ENCODE assay signal across 9 mouse cellular contexts in the genomic region with DNA sequence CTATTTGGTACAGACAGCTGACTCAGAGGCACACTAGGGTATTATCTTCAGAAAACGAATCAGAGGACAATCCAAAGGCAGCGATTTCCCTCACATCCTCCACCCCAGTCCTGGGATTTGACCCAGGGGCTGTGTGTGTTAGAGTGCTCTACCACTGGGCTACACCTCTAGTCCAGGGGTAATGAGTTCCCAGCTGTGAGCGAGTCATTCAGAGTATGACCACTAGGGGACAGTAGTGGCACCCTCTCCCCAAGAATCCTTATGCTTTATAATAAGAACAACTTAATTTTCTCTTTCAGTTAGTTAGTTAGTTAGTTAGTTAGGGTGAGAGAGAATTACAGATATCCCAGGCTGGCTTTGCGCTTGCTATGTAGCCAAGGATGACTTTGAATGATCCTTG. TPM values are rescaled to one million over a fixed set of nuclear protein-coding genes. Genes with fewer than 3 reads are reported as not detected.
DNase-seq lines count a peak whose midpoint lies in the region; ATAC-seq and TF ChIP-seq lines count a peak whose summit lies in the region.
"Had no signal": no experiment of that assay in that cellular context is flagged by ENCODE, and none has a peak within 500 bp of the region (broad histone marks: within the 10 kb centered on the region; RNA-seq: fewer than 3 reads in every experiment).

No protein-coding gene starts in this region.

- H3K27me3 ChIP-seq in midbrain, embryonic 14.5 days (ENCODE audit: control insufficient read depth, insufficient read depth, low read length): no peaks in the 10 kb centered on the region
- H3K27me3 ChIP-seq in midbrain, embryonic 13.5 days: no peaks in the 10 kb centered on the region

- no peak overlapping the region for H3K4me2 ChIP-seq in midbrain, embryonic 14.5 days (ENCODE audit: low read length)
- no peak overlapping the region for H3K4me2 ChIP-seq in midbrain, embryonic 13.5 days (replicated peaks)

- DNase-seq in cerebellum, adult 8-10 months: peak; percentile 34
- DNase-seq in cerebellum, adult 11-12 months: no peak
- DNase-seq in midbrain, embryonic 14.5 days: peak; percentile 43
- peak; percentile 40 for DNase-seq in embryo, embryonic 11 days
- DNase-seq in lung, adult 2 months: peak; percentile 43
- DNase-seq in thymus, postnatal 14 days: peak; percentile 62
- no peak for DNase-seq in left cerebral cortex, postnatal 36 days (ENCODE audit: low spot score in 2 of 2)

- no peak overlapping the region for H3K4me3 ChIP-seq in midbrain, embryonic 14.5 days (replicated peaks; ENCODE audit: low read depth, low read length)
- H3K4me3 ChIP-seq in midbrain, embryonic 13.5 days (replicated peaks): no peak overlapping the region
- H3K4me3 ChIP-seq in lung, adult 2 months (replicated peaks; ENCODE audit: extremely low read depth, low read depth, low read length): no peak overlapping the region

- no peak overlapping the region for H3K27ac ChIP-seq in midbrain, embryonic 14.5 days (replicated peaks; ENCODE audit: low read depth, low read length)
- no peak overlapping the region for H3K27ac ChIP-seq in midbrain, embryonic 13.5 days
- H3K27ac ChIP-seq: macrophage had no signal

- TF ChIP-seq POLR2A in lung, adult 2 months (IDR thresholded peaks at IDR 0.05; ENCODE audit: borderline replicate concordance, extremely low read depth, low read depth, low read length): no peak

- no peak for ATAC-seq in midbrain, embryonic 14.5 days (ENCODE audit: low FRiP score, low TSS enrichment)
- ATAC-seq in midbrain, embryonic 13.5 days: no peak

- WGBS in midbrain, embryonic 14.5 days: 74% methylated on average over 4 of the region's 4 CpGs
- WGBS in midbrain, embryonic 13.5 days: 65% methylated on average over 4 of the region's 4 CpGs
- WGBS in lung, adult 2 months: 72% methylated on average over 4 of the region's 4 CpGs

- no peaks in the 10 kb centered on the region for H3K4me1 ChIP-seq in midbrain, embryonic 14.5 days (ENCODE audit: control insufficient read depth, insufficient read depth, low read length)
- H3K4me1 ChIP-seq in midbrain, embryonic 13.5 days (replicated peaks): no peaks in the 10 kb centered on the region
- no peaks in the 10 kb centered on the region for H3K4me1 ChIP-seq in lung, adult 2 months (ENCODE audit: control insufficient read depth, insufficient read depth, low read length)

- H3K9ac ChIP-seq in midbrain, embryonic 14.5 days (replicated peaks; ENCODE audit: low read length): no peak overlapping the region
- H3K9ac ChIP-seq in midbrain, embryonic 13.5 days (replicated peaks): no peak overlapping the region

- no peaks in the 10 kb centered on the region for H3K9me3 ChIP-seq in midbrain, embryonic 14.5 days (ENCODE audit: control insufficient read depth, low read length)
- H3K9me3 ChIP-seq in midbrain, embryonic 13.5 days: no peaks in the 10 kb centered on the region

- TF ChIP-seq CTCF in lung, adult 2 months (IDR thresholded peaks at IDR 0.05; ENCODE audit: insufficient read depth, low read length): peak; percentile 66

- intact Hi-C loops in left cerebral cortex, postnatal 36 days (cut with DNase I): loop anchor here (5.0 kb wide), 1 partner anchor 33 kb away; no protein-coding TSS in a partner anchor

- H3K36me3 ChIP-seq in midbrain, embryonic 14.5 days (ENCODE audit: control insufficient read depth, insufficient read depth, low read length): peaks cover 72% of the 10 kb centered on the region
- H3K36me3 ChIP-seq in midbrain, embryonic 13.5 days: peaks cover 90% of the 10 kb centered on the region

RNA-seq across cellular contexts. Expression of gene Foxj2, which starts 14.7 kb away (rescaled TPM):
- polyA plus RNA-seq in midbrain, embryonic 14.5 days (2014; fragmentation: Nextera tagmentation; extraction: Ambion mirVana): 9.0 and 10.1 TPM in 2 replicates
- polyA plus RNA-seq in midbrain, embryonic 13.5 days (2015; fragmentation: Nextera tagmentation; extraction: Ambion mirVana): 4.9 and 6.2 TPM in 2 replicates
- polyA plus RNA-seq in lung, adult 2 months (2012; rRNA removed): 16.5 and 19.9 TPM in 2 replicates
- 10 to 100 TPM; 28.8 to 30.3 TPM for total RNA-seq in left cerebral cortex, postnatal 36 days (2021)

RNA-seq across cellular contexts. Expression of gene C3ar1, which starts 21.6 kb away (rescaled TPM):
- polyA plus RNA-seq in midbrain, embryonic 14.5 days (2014; fragmentation: Nextera tagmentation; extraction: Ambion mirVana): 0.62 and 2.0 TPM in 2 replicates
- 1.0 and 1.7 TPM in 2 replicates for polyA plus RNA-seq in midbrain, embryonic 13.5 days (2015; fragmentation: Nextera tagmentation; extraction: Ambion mirVana)
- polyA plus RNA-seq in lung, adult 2 months (2012; rRNA removed): 1.9 and 3.7 TPM in 2 replicates
- under 1 TPM; 0.64 to 0.88 TPM for total RNA-seq in left cerebral cortex, postnatal 36 days (2021)

RNA-seq across cellular contexts. Expression of gene Slc2a3, which starts 32.9 kb away (rescaled TPM):
- 21.7 and 28.4 TPM in 2 replicates for polyA plus RNA-seq in midbrain, embryonic 14.5 days (2014; fragmentation: Nextera tagmentation; extraction: Ambion mirVana)
- 15.9 TPM in 2 replicates for polyA plus RNA-seq in midbrain, embryonic 13.5 days (2015; fragmentation: Nextera tagmentation; extraction: Ambion mirVana)
- 2.6 and 7.4 TPM in 2 replicates for polyA plus RNA-seq in lung, adult 2 months (2012; rRNA removed)
- total RNA-seq in left cerebral cortex, postnatal 36 days (2021): 100 to 1,000 TPM; 125 to 138 TPM

RNA-seq across cellular contexts. Expression of gene Necap1, which starts 39.9 kb away (rescaled TPM):
- 119 and 135 TPM in 2 replicates for polyA plus RNA-seq in midbrain, embryonic 14.5 days (2014; fragmentation: Nextera tagmentation; extraction: Ambion mirVana)
- polyA plus RNA-seq in midbrain, embryonic 13.5 days (2015; fragmentation: Nextera tagmentation; extraction: Ambion mirVana): 107 and 113 TPM in 2 replicates
- 11.5 and 16.7 TPM in 2 replicates for polyA plus RNA-seq in lung, adult 2 months (2012; rRNA removed)
- 100 to 1,000 TPM; 170 to 184 TPM for total RNA-seq in left cerebral cortex, postnatal 36 days (2021)

Comparison
In these comparisons a context has a peak if more than half of its experiments do, and no peak if none do; other contexts are left out.
1. DNase-seq: peak in cerebellum, adult 8-10 months (single experiment), midbrain, embryonic 14.5 days (single experiment), embryo, embryonic 11 days (single experiment), lung, adult 2 months (single experiment) and thymus, postnatal 14 days (single experiment); none in cerebellum, adult 11-12 months (single experiment) and left cerebral cortex, postnatal 36 days (0 of 2).